Mouse (Mus musculus) MEL (cell line): ENCODE measurements around the gene Phkg2.

Experiments
- CTCF ChIP-seq, 3 experiments: IDR thresholded peaks in 2 of 3; conservative IDR thresholded peaks in 1 of 3; 2 replicates each; pipeline ENCODE4 v1.5.1; 2011 to 2012; ENCODE audit warnings: low read length in 3 of 3, low read depth in 2 of 3, mild to moderate bottlenecking in 2 of 3, improper control_type of control experiment in 1 of 3, inconsistent platforms in 1 of 3, mixed read lengths in 1 of 3, moderate library complexity in 1 of 3; ENCODE audit not compliant: control insufficient read depth in 1 of 3, insufficient read depth in 1 of 3, poor library complexity in 1 of 3, severe bottlenecking in 1 of 3
- EP300 ChIP-seq, 2 experiments: IDR thresholded peaks; 2 replicates each; pipeline ENCODE4 v1.6.1; 2011; ENCODE audit warnings: improper control_type of control experiment in 2 of 2, low read length in 2 of 2, low read depth in 1 of 2, mild to moderate bottlenecking in 1 of 2
- GABPA ChIP-seq: IDR thresholded peaks from 2 replicates; pipeline ENCODE4 v1.6.1; 2012; ENCODE audit warnings: low read depth, mild to moderate bottlenecking, inconsistent platforms, low read length, improper control_type of control experiment, moderate library complexity
- HCFC1 ChIP-seq: IDR thresholded peaks from 2 replicates; pipeline ENCODE4 v1.6.1; 2012; ENCODE audit warnings: low read depth, mild to moderate bottlenecking, inconsistent platforms, low read length, improper control_type of control experiment, moderate library complexity
- MAX ChIP-seq: IDR thresholded peaks from 2 replicates; pipeline ENCODE4 v1.6.1; 2011; ENCODE audit warnings: low read length, improper control_type of control experiment
- NELFE ChIP-seq: IDR thresholded peaks from 2 replicates; pipeline ENCODE4 v1.6.1; 2011; ENCODE audit warnings: low read depth, low read length, improper control_type of control experiment
- POLR2A ChIP-seq, 2 experiments: IDR thresholded peaks; 2 replicates each; pipeline ENCODE4 v1.6.1; 2011 to 2012; ENCODE audit warnings: low read length in 2 of 2, mild to moderate bottlenecking in 2 of 2, control low read depth in 1 of 2, improper control_type of control experiment in 1 of 2, low read depth in 1 of 2, moderate library complexity in 1 of 2; ENCODE audit not compliant: control insufficient read depth in 1 of 2, insufficient read depth in 1 of 2, poor library complexity in 1 of 2
- POLR2AphosphoS2 ChIP-seq: IDR thresholded peaks from 2 replicates; pipeline ENCODE4 v1.6.1; 2011; ENCODE audit warnings: low read length, improper control_type of control experiment
- TCF12 ChIP-seq: IDR thresholded peaks from 2 replicates; pipeline ENCODE4 v1.6.1; 2014; ENCODE audit warnings: low read depth, mild to moderate bottlenecking, inconsistent platforms, low read length, improper control_type of control experiment, moderate library complexity
- USF1 ChIP-seq: IDR thresholded peaks from 2 replicates; pipeline ENCODE4 v1.6.1; 2014; ENCODE audit warnings: low read depth, mild to moderate bottlenecking, inconsistent platforms, low read length, improper control_type of control experiment, moderate library complexity
- ZKSCAN1 ChIP-seq: IDR thresholded peaks from 2 replicates; pipeline ENCODE4 v1.6.1; 2012; ENCODE audit warnings: low read depth, mild to moderate bottlenecking, inconsistent platforms, low read length, improper control_type of control experiment, moderate library complexity
- ZMIZ1 ChIP-seq: IDR thresholded peaks from 2 replicates; pipeline ENCODE4 v1.6.1; 2012; ENCODE audit warnings: low read depth, mild to moderate bottlenecking, inconsistent platforms, low read length, improper control_type of control experiment, moderate library complexity
- ZNF384 ChIP-seq: IDR thresholded peaks from 2 replicates; pipeline ENCODE4 v1.6.1; 2012; ENCODE audit warnings: low read depth, mild to moderate bottlenecking, inconsistent platforms, low read length, improper control_type of control experiment

- TF ChIP-seq ZKSCAN1 (no peak), CTCF (IDR thresholded peaks at IDR 0.05 in 2 of 3, conservative IDR thresholded peaks at IDR 0.05 in 1 of 3; ENCODE audit: control insufficient read depth in 1 of 3, insufficient read depth in 1 of 3, low read depth in 2 of 3, low read length in 3 of 3, poor library complexity in 1 of 3, severe bottlenecking in 1 of 3) (no peak), ZMIZ1 (no peak), TCF12 (no peak), USF1 (no peak), HCFC1 (no peak), GABPA (no peak), NELFE (no peak), POLR2A (IDR thresholded peaks at IDR 0.05; ENCODE audit: control insufficient read depth in 1 of 2, insufficient read depth in 1 of 2, low read depth in 1 of 2, low read length in 2 of 2, poor library complexity in 1 of 2) (no peak), POLR2AphosphoS2 (no peak), MAX (no peak), EP300 (IDR thresholded peaks at IDR 0.05; ENCODE audit: low read depth in 1 of 2, low read length in 2 of 2) (no peak), ZNF384 (no peak)
Observed at GRCm38 (mm10) chr7:127583260-127583659, 10.1 kb downstream of the Phkg2 start.
